Mouse (Mus musculus) adrenal gland, adult 18-20 months (tissue): ENCODE measurements around the gene Hspb7. TPM values are rescaled to one million over a fixed set of nuclear protein-coding genes. Genes with fewer than 3 reads are reported as not detected.

Experiments
- DNase-seq, 2 experiments: peaks; one replicate each; pipeline ENCODE4 v3.0.0; 2021 to 2022; ENCODE audit warnings: low spot score in 2 of 2
- total RNA-seq, 2 experiments: library from RNA; stranded (reverse); gene quantifications; 1 replicate in 1 of 2; 2 replicates in 1 of 2; pipeline ENCODE4 v1.2.3; 2021

Gene Hspb7
- total RNA-seq, 2 experiments from 2014 or later = 0.20 to 0.86 TPM

DNA sequence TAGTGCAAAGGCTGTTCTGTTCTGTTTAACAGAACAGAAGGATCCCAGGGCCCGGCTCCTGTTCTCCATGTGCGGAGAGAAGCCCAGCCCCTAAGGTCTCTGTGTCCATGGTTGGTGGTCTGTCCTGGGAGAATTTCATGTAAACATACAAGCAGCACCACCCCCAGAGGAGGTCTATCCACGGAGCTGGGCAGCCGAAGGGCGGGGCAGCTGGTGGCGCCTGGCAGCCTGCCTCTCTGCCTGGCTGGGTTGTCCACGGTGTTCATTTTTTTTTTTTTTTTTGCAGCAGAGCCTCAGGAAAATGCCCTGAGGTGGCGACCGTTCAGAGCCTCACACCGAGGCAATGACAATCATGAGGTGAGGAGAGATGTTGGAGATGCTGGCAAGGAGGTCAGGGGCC is 48.0 kb downstream of the Hspb7 start:
- no peak for DNase-seq

DNA sequence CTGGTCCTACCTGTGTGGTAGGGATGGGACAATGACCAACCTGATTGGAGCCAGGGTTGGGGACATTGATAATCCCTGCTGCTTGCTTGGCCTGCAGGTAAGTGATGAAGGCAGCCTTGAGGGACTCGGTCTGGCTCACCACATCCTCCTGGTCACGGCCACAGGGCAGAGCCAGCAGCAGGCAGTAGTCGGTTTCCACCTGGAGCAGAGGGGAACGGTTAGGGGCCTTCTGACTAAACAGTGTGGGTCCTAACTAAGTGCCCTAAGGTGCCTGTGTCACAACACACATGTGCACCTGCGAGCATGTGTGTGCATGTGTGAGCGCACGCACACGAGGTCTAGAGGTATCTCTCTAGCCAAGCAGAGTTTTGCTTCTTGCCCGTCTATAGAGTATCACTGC is 48.8 kb downstream of the Hspb7 start:
- DNase-seq = no peak

DNA sequence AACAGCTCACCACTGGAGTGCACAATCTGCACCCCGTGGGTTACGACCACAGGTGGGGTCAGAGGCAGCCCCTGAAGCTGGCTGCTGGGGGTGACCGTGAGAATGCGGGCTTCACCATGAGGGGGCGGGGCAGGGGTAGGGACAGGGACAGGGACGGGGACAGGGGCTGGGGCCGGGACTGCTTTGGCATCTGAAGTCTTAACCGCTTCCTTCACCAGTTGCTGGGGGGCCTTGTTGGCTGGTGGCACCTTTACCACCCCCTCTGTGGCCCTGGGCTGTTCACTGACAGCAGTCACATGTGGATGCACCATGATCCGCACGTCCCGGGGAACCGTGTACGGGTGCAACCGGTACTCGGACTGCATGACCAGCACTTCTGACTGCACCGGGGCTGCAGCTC is 50.9 kb downstream of the Hspb7 start:
- DNase-seq = no peak

DNA sequence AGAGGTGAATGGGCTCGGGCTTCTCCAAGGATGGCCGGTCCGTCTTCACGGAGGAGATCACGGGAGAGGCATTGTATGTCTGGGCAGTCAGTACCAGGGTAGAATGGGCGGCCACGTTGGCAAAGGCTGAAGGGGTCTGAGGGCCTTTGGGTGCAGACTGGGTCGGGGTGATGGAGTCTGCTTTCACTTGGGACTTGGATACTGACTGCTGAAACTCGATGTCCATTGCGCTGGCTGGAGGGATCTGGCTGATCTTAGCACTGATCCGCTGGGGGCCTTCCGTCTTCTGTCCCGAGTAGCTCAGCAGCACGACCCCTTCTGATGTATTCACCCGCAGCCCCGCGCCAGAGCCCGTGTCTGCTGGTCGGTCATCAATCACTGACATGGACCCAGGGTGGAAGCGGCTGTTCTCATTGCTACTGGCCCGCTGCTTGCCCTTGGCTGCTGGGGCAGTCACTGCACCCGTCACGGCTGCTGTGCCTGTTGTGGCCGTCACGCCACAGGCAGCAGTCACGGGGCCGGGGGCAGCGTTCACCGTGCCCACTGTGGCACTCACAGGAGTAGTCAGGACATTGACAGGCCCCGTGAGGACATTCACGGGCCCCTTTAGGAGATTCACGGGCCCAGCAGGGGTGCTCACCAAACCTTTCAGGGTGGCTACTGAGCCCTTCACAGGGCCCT is 52.2 kb downstream of the Hspb7 start:
- no peak for DNase-seq

DNA sequence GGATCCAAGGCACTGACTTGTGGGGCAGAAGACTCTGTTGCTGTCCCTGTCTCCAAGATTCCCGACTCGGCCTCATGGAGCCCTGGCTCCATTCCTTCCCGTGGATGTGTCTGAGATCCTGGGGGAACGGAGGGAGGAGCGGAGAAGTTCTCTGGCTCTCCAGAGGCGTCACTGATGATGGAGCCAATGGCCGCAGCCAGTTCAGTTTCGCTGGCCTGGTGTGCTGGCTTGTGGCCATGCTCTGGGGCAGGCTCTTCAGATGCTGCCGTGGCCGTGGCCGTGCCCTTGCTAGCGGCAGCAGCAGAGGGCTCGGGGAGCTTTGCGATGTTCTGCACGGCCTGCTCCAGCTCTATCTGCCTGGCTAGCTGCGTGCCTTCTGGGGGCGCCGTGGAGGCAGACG is 53.9 kb downstream of the Hspb7 start:
- DNase-seq = no peak

Other genes with a start within 250 kb of the Hspb7 start
- 1 to 10 TPM in 1 of 2 experiments, under 1 TPM in 1; 0.93 to 1.4 TPM for gene Rsg1, start 206.8 kb upstream of the Hspb7 start, total RNA-seq
- 10 to 100 TPM; 47.6 to 51.9 TPM for gene Arhgef19, start 181.3 kb upstream of the Hspb7 start, total RNA-seq
- 10 to 100 TPM; 12.0 to 18.1 TPM for gene Epha2, start 119.5 kb upstream of the Hspb7 start, total RNA-seq
- 1 to 10 TPM; 1.3 to 2.4 TPM for gene Fam131c, start 52.6 kb upstream of the Hspb7 start, total RNA-seq
- not detected for gene Clcnka, start 22.1 kb upstream of the Hspb7 start, total RNA-seq
- not detected for gene Clcnkb, start 4.8 kb upstream of the Hspb7 start, total RNA-seq
- gene Srarp, start 15.3 kb downstream of the Hspb7 start, total RNA-seq = under 1 TPM in 1 of 2 experiments, not detected in 1; 0.35 TPM
- gene Zbtb17, start 23.9 kb downstream of the Hspb7 start, total RNA-seq = 10 to 100 TPM; 18.6 to 20.5 TPM
- gene Spen, start 117.8 kb downstream of the Hspb7 start, total RNA-seq = 10 to 100 TPM; 49.4 to 53.7 TPM
- gene Fblim1, start 185.3 kb downstream of the Hspb7 start, total RNA-seq = 10 to 100 TPM in 1 of 2 experiments, 1 to 10 TPM in 1; 6.8 to 13.0 TPM
- 1 to 10 TPM; 1.1 to 2.8 TPM for gene Tmem82, start 197.9 kb downstream of the Hspb7 start, total RNA-seq
- 10 to 100 TPM in 1 of 2 experiments, 1 to 10 TPM in 1; 3.5 to 10.3 TPM for gene Slc25a34, start 203.0 kb downstream of the Hspb7 start, total RNA-seq
- 10 to 100 TPM; 62.9 to 70.8 TPM for gene Plekhm2, start 244.1 kb downstream of the Hspb7 start, total RNA-seq